Mouse (Mus musculus) testis, postnatal 14 days (tissue): ENCODE measurements around the gene Mst1.

Experiments
- DNase-seq: peaks from one replicate; pipeline ENCODE4 v3.0.0; 2021; ENCODE audit warnings: low spot score

Gene Mst1

DNA sequence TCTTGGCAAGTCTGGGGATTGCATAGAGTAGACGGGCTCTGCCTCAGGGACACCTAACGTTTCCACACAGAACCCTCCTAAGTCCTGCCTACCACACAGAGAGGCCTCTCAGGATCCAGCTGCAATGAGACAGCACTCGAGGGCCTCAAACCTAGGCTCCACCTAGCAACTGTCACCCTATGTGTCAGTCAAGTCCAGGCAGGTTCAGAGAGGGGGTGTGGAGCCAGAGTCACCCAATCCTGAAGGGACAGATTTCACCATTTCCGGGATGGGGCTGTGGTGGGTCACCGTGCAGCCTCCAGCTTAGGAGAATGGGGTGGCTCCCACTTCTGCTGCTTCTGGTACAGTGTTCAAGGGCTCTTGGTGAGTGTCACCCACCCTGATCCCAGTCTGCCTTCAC lies at the start of gene Mst1:
Gene Mst1 (plus strand): TSS at position 269 of the 400 bp plus-strand sequence.
- DNase-seq: no peak

DNA sequence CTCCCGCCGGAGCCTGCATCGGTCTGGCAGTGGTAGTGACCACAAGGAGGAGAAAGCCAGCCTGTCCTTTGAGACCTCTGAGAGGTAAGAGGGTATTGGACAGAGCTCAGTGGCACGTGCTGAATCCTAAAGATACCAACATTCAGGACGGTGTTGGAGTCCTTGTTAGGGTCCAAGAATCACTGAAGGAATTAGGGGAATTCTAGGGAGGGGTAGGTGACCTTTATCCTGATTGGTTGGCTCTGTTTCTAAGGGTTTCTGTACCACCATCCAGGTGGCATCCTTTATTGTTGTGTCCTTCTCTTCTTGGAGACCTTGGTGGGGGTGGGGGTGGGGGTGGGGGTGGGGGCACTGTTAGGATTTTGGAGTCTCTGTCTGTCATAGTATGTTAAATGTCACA lies 48.1 kb upstream of the Mst1 start:
- no peak for DNase-seq

DNA sequence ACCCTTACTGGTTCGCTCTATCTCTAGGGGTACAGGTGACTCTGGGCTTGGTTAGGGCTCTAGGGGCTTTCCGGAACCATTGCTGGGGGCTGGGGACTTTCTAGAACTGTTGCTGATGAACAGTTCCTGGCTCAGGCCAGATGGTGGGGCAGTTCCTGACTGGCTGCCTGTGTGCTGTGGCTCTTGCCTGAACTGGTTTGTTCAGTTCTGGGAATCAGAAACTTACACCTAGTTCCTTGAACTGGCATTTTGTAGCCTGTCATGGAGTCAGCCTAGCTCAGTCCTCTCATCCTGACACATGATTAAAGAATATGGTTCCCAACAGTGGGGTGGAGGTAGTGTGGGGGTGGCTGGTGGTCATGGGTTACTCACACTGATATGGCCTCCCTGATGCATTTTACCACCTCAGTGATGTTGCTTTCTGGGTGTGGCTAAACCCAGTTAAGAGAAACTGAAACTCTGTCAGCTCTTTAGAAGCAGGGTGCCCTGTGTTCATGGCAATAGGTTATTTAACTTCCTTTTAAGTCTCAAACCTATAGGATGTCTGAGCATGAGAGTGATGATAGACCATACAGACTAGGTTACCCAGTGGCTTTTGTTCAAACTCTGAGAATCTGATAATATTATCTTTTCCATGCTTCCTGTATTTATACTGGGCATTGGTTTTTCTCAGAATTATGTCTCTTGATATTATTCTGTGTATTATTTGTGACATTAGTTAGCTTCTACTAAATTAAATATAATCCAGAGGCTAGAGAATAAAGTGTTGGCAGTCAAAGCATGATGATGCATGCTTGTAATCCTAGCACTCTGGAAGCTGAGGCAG lies 44.7 kb upstream of the Mst1 start:
- DNase-seq: no peak

DNA sequence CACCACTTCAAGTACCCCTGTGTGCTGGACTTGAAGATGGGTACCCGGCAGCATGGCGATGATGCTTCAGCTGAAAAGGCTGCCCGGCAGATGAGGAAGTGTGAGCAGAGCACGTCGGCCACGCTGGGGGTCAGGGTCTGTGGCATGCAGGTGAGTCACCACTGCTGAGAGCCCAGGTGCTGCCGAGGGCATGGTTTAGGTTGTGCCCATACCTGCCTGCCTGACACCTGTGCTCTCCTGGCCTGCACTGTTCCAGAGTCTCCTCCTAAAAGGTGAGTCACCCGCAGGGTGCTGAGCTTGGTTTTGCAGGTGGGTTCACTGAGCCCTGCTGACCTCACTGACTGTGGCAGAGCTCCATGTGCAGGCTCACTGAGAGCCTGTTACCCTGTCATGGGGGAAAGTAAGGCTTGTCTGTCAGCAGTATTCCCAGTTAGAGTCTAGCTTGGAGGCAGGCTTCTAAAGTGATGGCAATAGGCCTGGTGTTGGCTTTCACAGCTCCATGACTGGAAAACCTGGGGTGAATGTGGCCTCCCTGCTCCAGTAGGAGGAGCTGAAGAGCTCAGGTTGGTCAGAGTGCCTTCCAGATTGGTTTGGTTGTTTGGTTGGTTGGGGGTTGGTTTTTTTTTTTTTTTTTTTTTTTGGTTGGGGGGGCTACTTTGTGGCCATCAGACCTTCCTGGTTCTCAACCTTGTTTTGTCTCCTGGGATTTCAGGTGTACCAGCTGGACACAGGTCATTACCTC lies 35.3 kb upstream of the Mst1 start:
- DNase-seq: no peak

DNA sequence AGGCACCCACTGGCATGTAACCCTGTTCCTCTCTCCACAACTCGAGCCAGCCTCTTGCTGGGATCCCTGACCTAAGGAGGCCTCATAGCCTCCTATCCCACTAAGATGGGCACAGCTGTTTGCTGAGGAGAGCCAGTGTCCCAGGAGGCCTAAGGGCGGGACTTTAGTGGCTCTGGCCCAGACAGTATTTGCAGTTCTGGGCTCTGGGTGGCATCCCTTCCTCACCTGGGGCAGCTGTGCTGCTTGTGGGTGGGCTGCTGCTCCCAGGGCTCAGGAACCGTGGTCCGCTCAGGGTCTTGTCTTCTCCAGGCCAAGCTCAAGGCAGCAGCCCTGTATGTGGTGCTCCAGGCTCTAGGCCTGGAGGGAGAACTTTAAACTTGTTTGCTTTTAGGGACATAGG lies 33.7 kb upstream of the Mst1 start:
- DNase-seq: no peak

DNA sequence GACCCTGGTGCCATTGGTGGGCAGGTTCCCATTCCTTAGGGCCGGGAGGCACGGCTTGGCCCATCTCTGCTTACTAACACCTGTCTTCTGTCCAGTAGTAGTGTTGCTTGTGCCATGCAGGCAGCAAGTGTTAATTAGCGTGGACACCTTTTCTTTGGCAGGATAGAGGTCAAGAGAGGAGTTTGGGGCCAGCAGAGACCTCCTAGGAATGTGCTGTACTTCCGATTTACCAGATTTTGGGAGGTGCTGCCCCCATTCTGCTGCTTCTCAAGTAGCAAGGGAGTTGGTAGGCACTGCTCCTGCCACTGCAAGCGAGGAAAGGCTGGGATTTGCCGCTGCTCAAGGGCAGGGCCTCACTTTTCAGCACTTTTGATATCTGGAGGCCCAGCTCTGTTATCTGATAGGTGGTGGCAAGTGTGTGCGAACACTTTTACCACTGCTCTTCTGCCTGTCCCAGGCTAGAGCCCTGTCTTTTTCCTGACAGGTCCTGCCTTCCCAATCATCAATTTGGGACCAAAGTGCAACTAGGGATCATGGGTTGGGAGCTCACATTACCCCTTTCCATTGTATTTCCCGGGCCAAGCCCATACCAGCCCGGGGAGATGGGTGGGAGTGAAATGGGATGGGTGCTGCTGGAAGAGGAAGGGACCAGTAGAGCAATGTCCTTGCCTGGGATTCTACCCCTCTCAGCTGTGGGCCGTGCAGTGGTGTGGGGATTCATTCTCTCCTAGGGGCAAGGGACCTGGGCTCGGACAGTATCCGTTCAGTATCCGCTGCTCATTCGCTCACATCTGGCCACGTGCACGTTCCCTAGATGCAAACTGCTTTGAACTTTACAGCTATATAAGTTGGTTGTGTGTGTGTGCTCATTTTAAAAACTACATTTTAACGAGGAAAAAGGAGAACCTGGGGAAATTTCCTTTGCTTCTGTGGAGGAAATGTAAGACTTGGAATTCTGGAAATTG lies 32.4 kb upstream of the Mst1 start:
- no peak for DNase-seq

DNA sequence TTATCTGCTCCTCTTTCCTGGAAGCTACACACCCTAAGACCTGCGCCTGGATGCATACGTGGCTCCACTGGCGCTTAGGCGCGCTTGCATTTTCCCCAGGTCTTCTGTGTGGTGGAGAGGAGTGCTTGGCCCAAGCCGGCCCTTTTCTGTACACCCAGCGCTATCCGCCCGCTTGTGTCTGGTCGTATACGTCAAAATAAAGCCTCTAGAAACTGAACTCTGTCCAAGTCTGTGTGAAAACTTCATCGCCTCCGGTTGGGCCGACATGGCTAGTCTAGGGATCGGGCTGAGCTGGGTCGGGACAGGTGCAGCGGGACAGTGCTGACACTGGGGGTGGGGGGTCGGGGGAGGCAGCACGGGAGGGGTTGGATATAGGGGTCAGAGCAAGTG lies 31.7 kb upstream of the Mst1 start:
- DNase-seq: no peak

DNA sequence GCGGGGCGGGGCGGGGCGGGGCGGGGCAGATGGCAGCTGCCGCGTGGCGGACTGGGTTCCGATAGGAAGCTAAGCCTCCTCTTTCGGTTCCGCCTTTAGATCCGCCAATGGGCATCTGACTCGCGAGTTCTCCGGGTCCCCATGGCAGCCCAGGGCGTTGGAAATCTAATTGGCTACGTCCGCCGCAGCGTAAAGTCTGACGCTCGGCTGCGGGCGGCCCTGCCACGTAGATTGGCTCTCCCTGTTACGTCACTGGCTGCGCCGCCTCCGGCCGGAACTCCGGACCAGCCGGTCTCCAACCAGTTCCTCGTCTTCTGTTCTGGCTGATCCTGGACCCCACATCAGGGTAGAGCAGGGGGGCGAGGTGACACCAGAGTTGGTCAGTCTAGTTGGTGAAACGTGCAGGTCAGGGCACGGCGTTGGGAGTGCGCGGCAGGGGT lies 31.2 kb upstream of the Mst1 start, which contains the start of gene Gmppb:
Gene Gmppb (plus strand): TSS at position 227 of the 440 bp plus-strand sequence.
- peak; percentile 95 for DNase-seq

DNA sequence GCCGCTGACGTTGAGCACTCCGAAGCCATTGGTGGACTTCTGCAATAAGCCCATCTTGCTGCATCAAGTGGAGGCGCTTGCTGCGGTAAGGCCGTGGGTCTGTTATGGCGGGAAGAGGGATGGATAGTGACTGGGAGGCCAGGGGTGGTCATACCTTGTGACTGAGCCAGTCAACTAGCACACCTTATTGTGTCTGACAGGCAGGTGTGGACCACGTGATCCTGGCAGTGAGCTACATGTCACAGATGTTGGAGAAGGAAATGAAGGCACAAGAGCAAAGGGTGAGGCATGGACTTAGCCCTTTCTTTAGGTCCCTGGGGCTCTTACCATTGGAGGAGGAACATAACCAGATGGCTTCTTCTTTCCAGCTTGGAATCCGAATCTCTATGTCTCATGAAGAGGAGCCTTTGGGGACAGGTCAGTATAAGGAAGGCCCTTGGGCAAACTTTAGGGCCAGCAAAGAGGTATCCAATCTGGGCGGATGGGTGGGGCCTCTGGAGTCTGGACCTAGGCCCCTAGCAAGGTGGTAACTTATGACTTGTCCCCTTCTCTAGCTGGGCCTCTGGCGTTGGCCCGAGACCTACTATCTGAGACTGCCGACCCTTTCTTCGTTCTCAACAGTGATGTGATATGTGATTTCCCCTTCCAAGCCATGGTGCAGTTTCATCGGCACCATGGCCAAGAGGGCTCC lies 30.5 kb upstream of the Mst1 start:
- DNase-seq: no peak

DNA sequence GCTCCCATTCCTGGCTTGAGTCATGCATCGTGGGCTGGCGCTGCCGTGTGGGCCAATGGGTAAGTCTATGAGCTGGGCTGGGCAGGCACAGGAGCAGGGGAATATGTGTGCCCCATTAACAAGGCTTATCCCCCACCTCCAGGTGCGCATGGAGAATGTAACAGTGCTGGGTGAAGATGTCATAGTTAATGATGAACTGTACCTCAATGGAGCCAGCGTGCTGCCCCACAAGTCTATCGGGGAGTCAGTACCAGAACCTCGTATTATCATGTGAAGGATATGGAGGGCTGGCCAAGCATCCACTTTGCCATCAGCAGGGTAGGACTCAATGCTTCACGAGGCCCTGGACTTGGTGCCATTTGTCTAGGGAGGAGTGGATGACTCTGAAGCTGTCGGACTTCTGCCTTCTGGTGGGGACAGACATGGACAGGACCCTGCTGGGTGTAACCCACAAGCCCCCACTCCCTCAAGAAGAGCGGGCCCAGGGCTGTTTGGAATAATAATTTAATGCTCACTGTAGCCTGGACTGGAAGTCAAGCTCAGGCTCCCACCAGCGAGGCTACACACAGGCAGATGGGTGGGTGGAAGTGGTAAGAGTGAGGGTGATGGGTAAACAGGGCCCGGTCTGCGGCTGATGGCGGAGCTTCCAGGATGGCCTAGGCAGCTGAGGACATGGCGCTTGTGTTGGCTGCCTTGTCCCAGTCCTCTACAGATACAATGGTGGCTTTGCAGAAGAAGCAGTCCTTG lies 28.9 kb upstream of the Mst1 start:
- DNase-seq: no peak

DNA sequence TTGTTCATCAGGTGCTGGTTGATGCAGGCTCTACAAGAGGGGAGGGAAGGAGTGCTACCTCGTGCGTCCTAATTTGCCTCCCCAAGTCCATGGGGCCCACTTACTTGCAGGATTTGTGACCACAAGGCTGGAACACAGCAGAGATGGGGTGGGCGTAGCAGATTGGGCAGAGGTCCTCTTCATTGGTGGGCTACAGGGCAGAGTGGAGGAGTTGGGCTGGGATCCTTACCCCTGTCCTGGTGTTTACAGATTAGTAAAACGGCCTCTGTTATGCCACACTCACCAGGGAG lies 28.4 kb upstream of the Mst1 start:
- no peak for DNase-seq

DNA sequence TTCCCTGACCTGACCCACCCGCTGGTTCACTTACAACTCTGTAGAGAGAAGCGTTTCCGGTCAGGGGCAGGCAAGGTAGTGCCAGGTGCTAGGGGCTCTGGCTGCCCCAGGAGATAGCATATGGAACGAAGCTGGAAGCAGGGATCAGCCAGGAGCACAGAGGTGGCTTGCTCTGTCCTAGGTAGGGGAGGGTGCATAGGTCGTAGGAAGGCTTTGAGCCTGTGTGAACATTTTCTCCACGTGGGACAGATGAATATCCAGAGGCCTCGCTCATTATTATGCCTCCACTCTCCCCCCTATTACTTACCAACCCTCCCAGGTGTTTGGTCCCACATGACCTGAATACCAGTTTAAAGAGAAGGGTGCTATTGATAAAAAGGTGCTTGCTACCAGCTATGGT lies 27.8 kb upstream of the Mst1 start:
- DNase-seq: no peak

DNA sequence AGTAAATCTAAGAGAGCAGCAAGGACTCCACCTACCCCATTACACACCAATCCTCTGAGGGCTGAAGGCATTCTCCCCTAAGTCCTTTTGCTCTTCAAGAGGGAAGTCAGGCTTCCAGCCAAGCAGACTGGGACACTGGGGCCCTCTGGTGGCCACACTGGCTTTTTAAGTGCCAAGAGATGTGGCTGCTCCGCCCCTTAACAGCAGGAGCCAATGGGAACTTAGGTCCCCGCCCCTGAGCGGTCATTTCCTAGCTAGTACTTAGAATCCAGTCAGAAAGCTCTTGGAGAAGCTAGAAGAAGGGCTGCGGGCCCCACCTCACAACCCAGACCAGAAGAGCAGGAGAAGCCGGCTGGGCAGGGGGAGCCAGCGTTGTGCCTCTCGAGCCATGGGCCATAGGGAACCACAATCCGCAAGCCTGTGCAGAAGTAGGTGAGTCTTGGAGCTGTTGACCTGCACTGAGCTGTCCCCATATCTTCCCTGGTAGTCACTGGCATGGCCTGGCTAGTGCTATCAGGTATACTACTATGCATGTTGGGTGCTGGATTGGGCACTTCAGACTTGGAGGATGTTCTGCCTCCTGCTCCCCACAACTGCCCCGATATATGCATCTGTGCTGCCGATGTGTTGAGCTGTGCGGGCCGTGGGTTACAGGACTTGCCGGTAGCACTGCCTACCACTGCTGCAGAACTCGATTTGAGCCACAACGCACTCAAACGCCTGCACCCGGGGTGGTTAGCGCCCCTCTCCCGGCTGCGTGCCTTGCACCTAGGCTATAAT lies 27.2 kb upstream of the Mst1 start, which contains the start of gene Amigo3:
Gene Amigo3 (plus strand): TSS at position 275 of the 780 bp plus-strand sequence.
- peak; percentile 83 for DNase-seq

DNA sequence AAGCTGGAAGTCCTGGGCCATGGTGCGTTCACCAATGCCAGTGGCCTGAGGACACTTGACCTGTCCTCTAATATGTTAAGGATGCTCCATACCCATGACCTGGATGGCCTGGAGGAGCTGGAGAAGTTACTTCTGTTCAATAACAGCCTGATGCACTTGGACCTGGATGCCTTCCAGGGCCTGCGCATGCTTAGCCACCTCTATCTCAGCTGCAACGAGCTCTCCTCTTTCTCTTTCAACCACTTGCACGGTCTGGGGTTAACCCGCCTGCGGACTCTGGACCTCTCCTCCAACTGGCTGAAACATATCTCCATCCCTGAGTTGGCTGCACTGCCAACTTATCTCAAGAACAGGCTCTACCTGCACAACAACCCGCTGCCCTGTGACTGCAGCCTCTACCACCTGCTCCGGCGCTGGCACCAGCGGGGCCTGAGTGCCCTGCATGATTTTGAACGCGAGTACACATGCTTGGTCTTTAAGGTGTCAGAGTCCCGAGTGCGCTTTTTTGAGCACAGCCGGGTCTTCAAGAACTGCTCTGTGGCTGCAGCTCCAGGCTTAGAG lies 26.5 kb upstream of the Mst1 start:
- peak; percentile 11 for DNase-seq

DNA sequence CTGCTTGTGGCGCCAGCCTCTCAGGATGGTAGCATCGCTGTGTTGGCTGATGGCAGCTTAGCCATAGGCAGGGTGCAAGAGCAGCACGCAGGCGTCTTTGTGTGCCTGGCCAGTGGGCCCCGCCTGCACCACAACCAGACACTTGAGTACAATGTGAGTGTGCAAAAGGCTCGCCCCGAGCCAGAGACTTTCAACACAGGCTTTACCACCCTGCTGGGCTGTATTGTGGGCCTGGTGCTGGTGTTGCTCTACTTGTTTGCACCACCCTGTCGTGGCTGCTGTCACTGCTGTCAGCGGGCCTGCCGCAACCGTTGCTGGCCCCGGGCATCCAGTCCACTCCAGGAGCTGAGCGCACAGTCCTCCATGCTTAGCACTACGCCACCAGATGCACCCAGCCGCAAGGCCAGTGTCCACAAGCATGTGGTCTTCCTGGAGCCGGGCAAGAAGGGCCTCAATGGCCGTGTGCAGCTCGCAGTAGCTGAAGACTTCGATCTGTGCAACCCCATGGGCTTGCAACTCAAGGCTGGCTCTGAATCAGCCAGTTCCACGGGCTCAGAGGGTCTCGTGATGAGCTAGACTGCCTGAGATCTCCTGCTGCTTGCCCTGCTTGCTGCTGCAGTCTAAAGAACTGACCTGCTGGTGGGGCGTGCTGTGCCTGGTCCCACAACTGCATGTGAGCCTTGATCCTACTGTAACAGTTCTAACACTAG lies 25.8 kb upstream of the Mst1 start:
- DNase-seq: peak; percentile 6

DNA sequence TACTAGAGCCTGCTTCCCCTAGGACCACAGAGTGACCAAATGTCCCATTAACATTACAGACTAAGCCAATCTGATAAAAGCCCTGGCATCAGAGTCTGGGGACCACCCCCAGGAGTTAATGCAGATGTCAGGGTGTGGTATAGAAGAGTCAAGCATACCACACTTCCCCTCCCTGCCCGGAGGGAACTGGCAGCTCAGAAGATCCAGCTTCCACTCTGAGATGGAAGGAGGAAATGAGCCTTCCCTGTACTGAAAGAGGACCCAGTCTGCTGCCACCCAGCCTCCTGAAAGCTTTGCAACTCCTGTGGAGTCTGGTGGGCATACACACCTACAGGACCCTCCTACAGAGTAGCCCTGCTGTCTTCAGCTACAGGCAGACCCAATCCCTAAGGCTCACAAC lies 25.2 kb upstream of the Mst1 start:
- peak; percentile 3 for DNase-seq

DNA sequence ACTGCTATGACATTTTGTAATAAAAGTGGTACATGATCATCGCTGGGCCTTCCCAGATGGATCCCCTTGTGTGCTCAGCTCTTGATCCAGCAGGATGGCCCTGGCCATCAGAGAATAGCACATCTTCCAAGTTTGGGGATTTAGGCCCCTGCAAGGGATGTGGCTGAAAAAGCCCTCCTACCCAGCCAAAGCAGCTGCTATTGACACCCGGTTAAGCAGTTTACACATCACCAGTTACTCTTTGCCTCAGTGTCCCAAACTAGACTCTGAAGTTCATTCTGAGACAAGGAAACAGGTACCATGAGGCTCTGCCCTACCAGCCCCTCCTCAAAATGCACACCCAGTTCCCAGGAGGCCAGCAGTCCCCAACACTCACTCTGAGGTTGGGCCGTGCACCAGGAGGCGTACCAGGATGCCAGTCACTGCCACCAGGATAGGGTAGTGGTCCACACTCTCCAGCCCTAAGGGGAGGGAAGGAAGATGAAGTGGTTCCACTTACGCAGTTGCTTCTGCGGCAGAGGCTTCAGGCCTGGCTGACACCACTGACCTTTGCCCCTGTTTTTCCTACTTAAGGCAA lies 24.5 kb upstream of the Mst1 start:
- no peak for DNase-seq

DNA sequence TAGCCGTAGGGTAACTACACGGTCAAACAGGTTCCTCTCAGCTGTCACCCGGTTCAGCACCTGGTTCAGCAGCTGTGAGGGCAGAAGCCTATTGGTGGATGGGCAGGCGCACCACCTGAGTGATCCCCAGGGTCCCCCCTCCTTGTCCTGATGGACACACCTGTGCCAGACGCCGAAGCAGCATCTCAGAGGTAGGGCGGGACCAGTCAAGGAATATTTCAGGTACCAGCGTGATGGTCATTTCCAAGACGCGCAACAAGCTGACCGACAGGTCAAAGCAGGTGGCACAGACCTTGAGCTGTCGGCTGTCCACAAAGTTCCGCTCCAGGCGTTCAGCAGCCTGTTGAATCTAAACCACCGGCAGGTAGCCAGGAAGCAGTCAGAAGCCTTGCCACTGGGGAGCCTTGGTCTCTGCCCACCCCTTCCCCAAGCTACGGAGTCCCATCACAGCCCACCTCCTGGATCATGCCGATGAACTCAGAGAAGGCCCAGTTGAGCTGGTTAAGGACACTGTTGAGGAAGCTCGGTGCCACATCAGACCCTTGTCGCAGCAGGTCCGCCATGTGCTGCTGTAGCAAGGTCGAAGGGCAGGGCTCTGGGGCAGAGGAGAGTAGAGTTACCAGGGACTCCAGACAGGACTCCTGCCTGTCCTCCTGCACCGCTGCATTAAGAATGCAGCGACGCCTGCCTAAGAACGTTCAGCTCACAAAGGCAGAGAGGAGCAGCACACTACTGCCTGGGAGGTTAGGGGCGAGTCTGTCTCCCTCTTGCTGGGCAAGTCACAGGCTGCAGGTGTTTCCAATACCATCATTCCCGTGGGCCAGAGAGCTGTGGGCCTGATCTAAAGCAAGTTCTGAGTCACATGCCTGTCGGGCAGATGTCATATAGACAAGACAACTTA lies 23.6 kb upstream of the Mst1 start:
- no peak for DNase-seq
